Mouse (Mus musculus) midbrain, embryonic 16.5 days (tissue): Measurements from ENCODE around the gene Adprh. TPM values are rescaled to one million over a fixed set of nuclear protein-coding genes. Genes with fewer than 3 reads are reported as not detected.

Experiments used
- ATAC-seq: fragments of 200-750 bp; cut with Nextera tagmentation; 2 replicates; pipeline ENCODE4 v1.8.0; 2017; ENCODE audit warnings: moderate TSS enrichment
- H3K27ac ChIP-seq: fragments of 300-500 bp; sonication (generic); 2 replicates; pipeline ENCODE4 v1.5.1; 2014; ENCODE audit warnings: mild to moderate bottlenecking, low read length, mixed read lengths
- H3K27me3 ChIP-seq: fragments of 300-500 bp; sonication (generic); 2 replicates; pipeline ENCODE4 v1.6.1; 2014; ENCODE audit warnings: low read depth, low read length, mixed read lengths; ENCODE audit not compliant: control insufficient read depth, insufficient read depth
- H3K36me3 ChIP-seq: fragments of 300-500 bp; sonication (generic); 2 replicates; pipeline ENCODE4 v1.6.1; 2014; ENCODE audit warnings: mild to moderate bottlenecking, low read length, moderate library complexity, mixed read lengths; ENCODE audit not compliant: control insufficient read depth, insufficient read depth
- H3K4me1 ChIP-seq: fragments of 300-500 bp; sonication (generic); 2 replicates; pipeline ENCODE4 v1.6.1; 2014; ENCODE audit warnings: mild to moderate bottlenecking, low read length, mixed read lengths; ENCODE audit not compliant: control insufficient read depth, insufficient read depth
- H3K4me2 ChIP-seq: fragments of 300-500 bp; sonication (generic); 2 replicates; pipeline ENCODE4 v1.6.1; 2014; ENCODE audit warnings: mild to moderate bottlenecking, low read length, mixed read lengths
- H3K4me3 ChIP-seq: fragments of 300-500 bp; sonication (generic); 2 replicates; pipeline ENCODE4 v1.5.1; 2014; ENCODE audit warnings: low read depth, mild to moderate bottlenecking, low read length, moderate library complexity, mixed read lengths
- H3K9ac ChIP-seq: fragments of 300-500 bp; sonication (generic); 2 replicates; pipeline ENCODE4 v1.6.1; 2014; ENCODE audit warnings: low read depth, low read length, mixed read lengths
- H3K9me3 ChIP-seq: fragments of 300-500 bp; sonication (generic); replicated peaks from 2 replicates; pipeline ENCODE4 v1.6.1; 2014; ENCODE audit warnings: mild to moderate bottlenecking, low read length, mixed read lengths; ENCODE audit not compliant: control insufficient read depth, poor library complexity, severe bottlenecking
- WGBS: fragments of 180-500 bp; shearing (Covaris S2); extraction: QIAGEN DNeasy Blood & Tissue Kit; methylation state at CpG from one replicate; pipeline ENCODE4 v1.1.7; 2014; 5-methylcytosine and 5-hydroxymethylcytosine counted together
- polyA plus RNA-seq: library from polyadenylated mRNA; unstranded; fragments of >200 nt; fragmentation: Nextera tagmentation; extraction: Ambion mirVana; gene quantifications from 2 replicates; pipeline ENCODE4 v1.2.1, GENCODE M21; 2015

The Adprh gene
- polyA plus RNA-seq, 1 experiment from 2014 or later = 160 TPM

DNA sequence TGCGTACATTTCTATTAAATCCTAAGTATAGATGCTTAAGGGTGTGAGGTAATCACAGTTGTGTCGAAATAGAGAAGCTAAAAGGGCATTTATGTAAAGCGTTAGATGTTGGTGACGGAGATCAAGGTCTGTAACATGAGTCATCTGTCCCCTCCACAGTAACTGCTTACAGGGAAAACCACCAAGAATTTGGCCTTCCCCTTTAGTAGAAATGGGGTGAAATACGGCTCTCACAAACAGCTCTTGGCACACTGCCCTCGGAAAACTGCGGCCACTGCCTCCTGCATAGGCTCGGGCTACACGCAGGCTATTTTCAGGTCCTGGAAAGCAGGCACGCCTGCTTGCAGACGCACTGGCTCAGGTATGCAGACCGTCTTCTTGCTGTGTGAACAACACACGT is 56.3 kb downstream of the Adprh start:
- no peaks in the 10 kb centered on the region for H3K36me3 ChIP-seq
- no peak overlapping the region for H3K4me3 ChIP-seq
- H3K4me2 ChIP-seq = no peak overlapping the region
- no peak overlapping the region for H3K27ac ChIP-seq
- no peak overlapping the region for H3K9ac ChIP-seq
- peaks cover 16% of the 10 kb centered on the region for H3K4me1 ChIP-seq
- no peaks in the 10 kb centered on the region for H3K9me3 ChIP-seq
- ATAC-seq = no peak
- H3K27me3 ChIP-seq = no peaks in the 10 kb centered on the region
- 78% methylated on average over 13 of the region's 13 CpGs for WGBS

DNA sequence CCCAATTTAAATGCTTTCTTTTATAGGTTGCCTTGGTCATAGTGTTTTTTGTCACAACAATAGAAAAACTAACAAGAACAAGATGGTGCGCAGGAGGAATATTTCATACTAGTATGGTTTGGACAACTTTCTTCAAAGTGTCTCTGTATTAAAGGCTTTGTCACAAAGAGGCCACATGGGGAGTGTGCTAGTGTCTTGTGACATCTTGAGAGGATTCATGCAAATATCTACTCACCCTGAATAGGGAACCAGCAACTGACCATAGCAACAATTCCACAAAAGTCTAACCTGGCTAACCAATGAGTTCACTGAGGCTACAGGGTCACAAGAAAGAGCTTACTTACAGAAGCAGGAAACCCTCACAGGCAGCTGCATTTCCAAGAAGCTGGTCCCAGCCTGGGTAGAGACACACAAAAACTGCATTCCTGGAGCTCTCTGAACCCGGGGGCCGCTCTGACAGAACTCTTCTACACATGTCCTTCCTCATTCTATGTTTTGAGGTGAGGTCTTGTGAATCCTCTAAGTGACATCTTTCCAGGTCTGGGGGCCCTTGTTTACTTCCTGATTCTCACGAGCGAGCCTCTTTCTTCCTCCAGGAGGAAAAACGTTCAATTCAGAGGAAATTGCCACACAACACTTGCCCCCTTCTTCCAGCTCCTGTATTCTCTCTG is 57.3 kb downstream of the Adprh start:
- Histone ChIP-seq H3K27ac (no peak overlapping the region), H3K9ac (no peak overlapping the region), H3K27me3 (no peaks in the 10 kb centered on the region), H3K36me3 (no peaks in the 10 kb centered on the region), H3K4me1 (peaks cover 13% of the 10 kb centered on the region), H3K4me3 (no peak overlapping the region), H3K9me3 (no peaks in the 10 kb centered on the region), H3K4me2 (no peak overlapping the region)
- no peak for ATAC-seq
- WGBS = 64% methylated on average over 6 of the region's 6 CpGs

DNA sequence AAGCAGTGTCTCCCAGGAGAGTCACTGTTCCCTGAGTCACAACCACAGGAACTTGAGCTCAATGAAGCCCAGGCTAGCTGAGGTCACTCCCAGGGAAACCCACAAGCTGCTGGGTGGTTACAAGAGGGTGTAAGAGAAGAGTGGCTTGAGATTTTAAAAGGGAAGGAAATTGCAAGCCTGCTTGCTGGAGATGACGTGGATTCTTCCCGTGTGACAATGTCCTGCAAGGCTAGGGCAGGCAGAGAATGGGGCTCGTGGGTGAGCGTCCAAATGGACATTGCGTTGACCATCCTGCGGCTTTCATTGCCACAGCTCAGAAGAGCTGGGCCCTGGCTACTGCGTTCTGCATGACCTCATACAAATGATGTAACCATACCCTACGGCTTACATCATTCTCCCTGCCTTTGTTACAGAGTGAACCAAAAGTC is 58.3 kb downstream of the Adprh start:
- Histone ChIP-seq H3K9me3 (no peaks in the 10 kb centered on the region), H3K4me2 (no peak overlapping the region), H3K27ac (no peak overlapping the region), H3K36me3 (no peaks in the 10 kb centered on the region), H3K4me1 (peaks cover 3% of the 10 kb centered on the region), H3K9ac (no peak overlapping the region), H3K27me3 (no peaks in the 10 kb centered on the region), H3K4me3 (no peak overlapping the region)
- ATAC-seq = no peak
- 90% methylated on average over 8 of the region's 8 CpGs for WGBS

Other genes with a start within 250 kb of the Adprh start
- not detected in 2 replicates for gene Nr1i2, start 157.9 kb downstream of the Adprh start, polyA plus RNA-seq
- gene Maats1, start 110.6 kb downstream of the Adprh start, polyA plus RNA-seq = 1.3 and 2.0 TPM in 2 replicates
- 66.0 and 68.5 TPM in 2 replicates for gene Cox17, start 105.7 kb downstream of the Adprh start, polyA plus RNA-seq
- not detected in 2 replicates for gene Gm21987, start 105.7 kb downstream of the Adprh start, polyA plus RNA-seq
- gene Popdc2, start 90.5 kb downstream of the Adprh start, polyA plus RNA-seq = 0.47 and 0.83 TPM in 2 replicates
- gene Pla1a, start 19.6 kb downstream of the Adprh start, polyA plus RNA-seq = 0.36 and 0.68 TPM in 2 replicates
- gene Cd80, start 2.9 kb upstream of the Adprh start, polyA plus RNA-seq = 0.46 and 0.61 TPM in 2 replicates
- gene Timmdc1, start 70.0 kb upstream of the Adprh start, polyA plus RNA-seq = 33.4 and 34.6 TPM in 2 replicates
- gene Poglut1, start 97.6 kb upstream of the Adprh start, polyA plus RNA-seq = 51.4 and 54.8 TPM in 2 replicates
- 32.0 and 33.8 TPM in 2 replicates for gene Tmem39a, start 106.0 kb upstream of the Adprh start, polyA plus RNA-seq